In the genomic region with DNA sequence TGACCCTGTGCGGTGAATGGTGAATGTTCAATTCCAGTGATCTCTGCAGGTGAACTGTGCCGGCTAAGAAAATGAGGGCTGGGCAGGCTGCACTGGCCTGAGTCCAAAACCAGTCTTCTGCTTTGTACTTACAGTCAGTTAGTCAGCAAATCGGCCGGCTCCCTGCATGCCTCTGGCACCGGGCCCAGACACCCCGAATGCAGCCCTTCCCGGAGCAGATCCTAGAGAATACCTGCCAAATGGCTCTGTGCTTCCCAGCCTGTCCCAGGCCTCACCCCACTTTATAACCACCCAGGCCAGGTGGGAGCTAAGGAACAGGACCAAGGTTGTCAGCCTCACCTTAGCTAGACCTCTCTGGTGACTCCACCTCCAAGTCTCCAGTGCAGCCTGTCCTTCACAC, we compare ENCODE assay signal across 8 mouse cellular contexts. TPM values are rescaled to one million over a fixed set of nuclear protein-coding genes. Genes with fewer than 3 reads are reported as not detected.
DNase-seq lines count a peak whose midpoint lies in the region; ATAC-seq and TF ChIP-seq lines count a peak whose summit lies in the region.

No protein-coding gene starts in this region.

- H3K9ac ChIP-seq in kidney, embryonic 15.5 days = no peak overlapping the region
- H3K9ac ChIP-seq in embryonic facial prominence, embryonic 15.5 days = no peak overlapping the region
- no peak overlapping the region for H3K9ac ChIP-seq in intestine, embryonic 16.5 days (ENCODE audit: low read depth, low read length)
- no peak overlapping the region; the same call in 1 of the 2 replicates for H3K9ac ChIP-seq in liver, postnatal 0 days (replicated peaks)
- H3K9ac ChIP-seq in stomach, embryonic 14.5 days (replicated peaks; ENCODE audit: low read depth, low read length) = no peak overlapping the region

- TF ChIP-seq EP300 in liver, postnatal 0 days (IDR thresholded peaks at IDR 0.05; ENCODE audit: low read depth) = no peak

- H3K4me2 ChIP-seq in kidney, embryonic 15.5 days = no peak overlapping the region
- no peak overlapping the region for H3K4me2 ChIP-seq in embryonic facial prominence, embryonic 15.5 days (replicated peaks)
- no peak overlapping the region for H3K4me2 ChIP-seq in intestine, embryonic 16.5 days (ENCODE audit: low read depth, low read length)
- H3K4me2 ChIP-seq in liver, postnatal 0 days (ENCODE audit: low read depth, low read length) = no peak overlapping the region; the same call in 1 of the 2 replicates
- H3K4me2 ChIP-seq in stomach, embryonic 14.5 days (replicated peaks; ENCODE audit: low read depth, low read length) = no peak overlapping the region

- H3K4me3 ChIP-seq in kidney, embryonic 15.5 days (replicated peaks) = no peak overlapping the region
- no peak overlapping the region for H3K4me3 ChIP-seq in embryonic facial prominence, embryonic 15.5 days (replicated peaks)
- H3K4me3 ChIP-seq in intestine, embryonic 16.5 days (ENCODE audit: low read length) = no peak overlapping the region
- H3K4me3 ChIP-seq in liver, postnatal 0 days (ENCODE audit: low read depth, low read length) = no peak overlapping the region
- H3K4me3 ChIP-seq in stomach, embryonic 14.5 days (ENCODE audit: low read depth, low read length) = no peak overlapping the region

- peak; percentile 87 for DNase-seq in kidney, adult 11 months
- DNase-seq in adrenal gland, adult (ENCODE audit: inconsistent age in 2 of 2, low spot score in 1 of 2) = peak; percentile 83 to 87
- peak; percentile 56 for DNase-seq in liver, postnatal 0 days

- 33% methylated on average over 7 of the region's 7 CpGs for WGBS in kidney, embryonic 15.5 days
- WGBS in embryonic facial prominence, embryonic 15.5 days = 22% methylated on average over 7 of the region's 7 CpGs
- 15% methylated on average over 7 of the region's 7 CpGs for WGBS in intestine, embryonic 16.5 days
- 28% methylated on average over 7 of the region's 7 CpGs for WGBS in liver, postnatal 0 days (ENCODE audit: insufficient replicate concordance)
- 7% methylated on average over 7 of the region's 7 CpGs for WGBS in stomach, embryonic 14.5 days

- no peaks in the 10 kb centered on the region for H3K9me3 ChIP-seq in kidney, embryonic 15.5 days (replicated peaks)
- H3K9me3 ChIP-seq in embryonic facial prominence, embryonic 15.5 days (replicated peaks) = no peaks in the 10 kb centered on the region
- no peaks in the 10 kb centered on the region for H3K9me3 ChIP-seq in intestine, embryonic 16.5 days (ENCODE audit: control insufficient read depth, low read length)
- no peaks in the 10 kb centered on the region for H3K9me3 ChIP-seq in liver, postnatal 0 days (ENCODE audit: low read length)
- no peaks in the 10 kb centered on the region for H3K9me3 ChIP-seq in stomach, embryonic 14.5 days (ENCODE audit: control insufficient read depth, low read depth, low read length)

- no peak for TF ChIP-seq CTCF in liver, postnatal 0 days (IDR thresholded peaks at IDR 0.05; ENCODE audit: low read depth)

- no peak overlapping the region for H3K27ac ChIP-seq in kidney, embryonic 15.5 days
- 0 out of 2 replicates have a peak overlapping the region, but pooled peaks have one; percentile 28 for H3K27ac ChIP-seq in embryonic facial prominence, embryonic 15.5 days (replicated peaks)
- peak overlapping the region; percentile 47 for H3K27ac ChIP-seq in intestine, embryonic 16.5 days (ENCODE audit: low read length)
- H3K27ac ChIP-seq in liver, postnatal 0 days (ENCODE audit: low read depth) = no peak overlapping the region
- no peak overlapping the region for H3K27ac ChIP-seq in stomach, embryonic 14.5 days (ENCODE audit: low read length)

- peaks cover 8% of the 10 kb centered on the region; the same call in 1 of the 2 replicates for H3K27me3 ChIP-seq in kidney, embryonic 15.5 days
- H3K27me3 ChIP-seq in embryonic facial prominence, embryonic 15.5 days = no peaks in the 10 kb centered on the region
- H3K27me3 ChIP-seq in intestine, embryonic 16.5 days (replicated peaks; ENCODE audit: control insufficient read depth, insufficient read depth, low read length) = no peaks in the 10 kb centered on the region
- peaks cover 5% of the 10 kb centered on the region; the same call in 1 of the 2 replicates for H3K27me3 ChIP-seq in liver, postnatal 0 days (ENCODE audit: insufficient read depth, low read length)
- H3K27me3 ChIP-seq in stomach, embryonic 14.5 days (ENCODE audit: control insufficient read depth, insufficient read depth, low read length) = no peaks in the 10 kb centered on the region

- peaks cover 33% of the 10 kb centered on the region for H3K4me1 ChIP-seq in kidney, embryonic 15.5 days
- H3K4me1 ChIP-seq in embryonic facial prominence, embryonic 15.5 days = peaks cover 36% of the 10 kb centered on the region
- H3K4me1 ChIP-seq in intestine, embryonic 16.5 days (ENCODE audit: control insufficient read depth, insufficient read depth, low read length) = peaks cover 23% of the 10 kb centered on the region
- H3K4me1 ChIP-seq in liver, postnatal 0 days (ENCODE audit: insufficient read depth) = peaks cover 9% of the 10 kb centered on the region
- peaks cover 24% of the 10 kb centered on the region for H3K4me1 ChIP-seq in stomach, embryonic 14.5 days (ENCODE audit: control insufficient read depth, insufficient read depth, low read length)

- no peaks in the 10 kb centered on the region for H3K36me3 ChIP-seq in kidney, embryonic 15.5 days
- H3K36me3 ChIP-seq in embryonic facial prominence, embryonic 15.5 days = no peaks in the 10 kb centered on the region
- no peaks in the 10 kb centered on the region for H3K36me3 ChIP-seq in intestine, embryonic 16.5 days (ENCODE audit: control insufficient read depth, insufficient read depth, low read length)
- no peaks in the 10 kb centered on the region for H3K36me3 ChIP-seq in liver, postnatal 0 days (replicated peaks; ENCODE audit: insufficient read depth, low read length)
- H3K36me3 ChIP-seq in stomach, embryonic 14.5 days (ENCODE audit: control insufficient read depth, insufficient read depth, low read length) = no peaks in the 10 kb centered on the region

- ATAC-seq in kidney, embryonic 15.5 days (replicated peaks; ENCODE audit: low FRiP score) = no peak
- no peak for ATAC-seq in embryonic facial prominence, embryonic 15.5 days (ENCODE audit: insufficient number of reproducible peaks, low FRiP score, low TSS enrichment, low read depth)
- ATAC-seq in intestine, embryonic 16.5 days = peak; percentile 88
- no peak for ATAC-seq in liver, postnatal 0 days
- ATAC-seq in stomach, embryonic 14.5 days (ENCODE audit: insufficient number of reproducible peaks, insufficient read depth, low FRiP score, low read depth) = peak; percentile 35; the same call in 1 of the 2 replicates
- no peak for ATAC-seq in granulocyte monocyte progenitor cell, adult 5-6 weeks (replicated peaks; ENCODE audit: poor library complexity, severe bottlenecking)

RNA-seq across cellular contexts. Expression of a gene that starts 17.0 kb away (rescaled TPM):
- polyA plus RNA-seq in kidney, embryonic 15.5 days (2015; fragmentation: Nextera tagmentation; extraction: Ambion mirVana) = 0.08 TPM in 1 of 2 replicates, not detected in the other
- polyA plus RNA-seq in embryonic facial prominence, embryonic 15.5 days (2015; fragmentation: Nextera tagmentation; extraction: Ambion mirVana) = 0.12 TPM in 1 of 2 replicates, not detected in the other
- polyA plus RNA-seq in intestine, embryonic 16.5 days (2015; fragmentation: Nextera tagmentation; extraction: Ambion mirVana) = 0.23 and 0.28 TPM in 2 replicates
- polyA plus RNA-seq in liver, postnatal 0 days (2015; fragmentation: Nextera tagmentation; extraction: Ambion mirVana) = not detected in 2 replicates
- polyA plus RNA-seq in stomach, embryonic 14.5 days (2014; fragmentation: Nextera tagmentation; extraction: Ambion mirVana) = 0.32 and 0.61 TPM in 2 replicates
- not detected in 2 replicates for total RNA-seq in granulocyte monocyte progenitor cell, adult 5-6 weeks (2014; fragmentation: Nextera tagmentation)
- total RNA-seq in granulocyte monocyte progenitor cell, adult 5-6 weeks (2017) = not detected in 2 replicates

RNA-seq across cellular contexts. Expression of a gene that starts 26.4 kb away (rescaled TPM):
- polyA plus RNA-seq in kidney, embryonic 15.5 days (2015; fragmentation: Nextera tagmentation; extraction: Ambion mirVana) = 20.9 and 22.7 TPM in 2 replicates
- polyA plus RNA-seq in embryonic facial prominence, embryonic 15.5 days (2015; fragmentation: Nextera tagmentation; extraction: Ambion mirVana) = 20.3 and 23.2 TPM in 2 replicates
- polyA plus RNA-seq in intestine, embryonic 16.5 days (2015; fragmentation: Nextera tagmentation; extraction: Ambion mirVana) = 7.9 and 9.5 TPM in 2 replicates
- polyA plus RNA-seq in liver, postnatal 0 days (2015; fragmentation: Nextera tagmentation; extraction: Ambion mirVana) = 4.4 and 4.7 TPM in 2 replicates
- 20.9 and 22.3 TPM in 2 replicates for polyA plus RNA-seq in stomach, embryonic 14.5 days (2014; fragmentation: Nextera tagmentation; extraction: Ambion mirVana)
- 23.5 and 32.3 TPM in 2 replicates for total RNA-seq in granulocyte monocyte progenitor cell, adult 5-6 weeks (2014; fragmentation: Nextera tagmentation)
- 18.5 and 19.9 TPM in 2 replicates for total RNA-seq in granulocyte monocyte progenitor cell, adult 5-6 weeks (2017)

RNA-seq across cellular contexts. Expression of a gene that starts 47.9 kb away (rescaled TPM):
- 0.06 and 0.10 TPM in 2 replicates for polyA plus RNA-seq in kidney, embryonic 15.5 days (2015; fragmentation: Nextera tagmentation; extraction: Ambion mirVana)
- polyA plus RNA-seq in embryonic facial prominence, embryonic 15.5 days (2015; fragmentation: Nextera tagmentation; extraction: Ambion mirVana) = 0.16 and 0.28 TPM in 2 replicates
- polyA plus RNA-seq in intestine, embryonic 16.5 days (2015; fragmentation: Nextera tagmentation; extraction: Ambion mirVana) = 0.60 and 0.92 TPM in 2 replicates
- polyA plus RNA-seq in liver, postnatal 0 days (2015; fragmentation: Nextera tagmentation; extraction: Ambion mirVana) = not detected in 2 replicates
- 0.77 and 1.3 TPM in 2 replicates for polyA plus RNA-seq in stomach, embryonic 14.5 days (2014; fragmentation: Nextera tagmentation; extraction: Ambion mirVana)
- not detected in 2 replicates for total RNA-seq in granulocyte monocyte progenitor cell, adult 5-6 weeks (2014; fragmentation: Nextera tagmentation)
- total RNA-seq in granulocyte monocyte progenitor cell, adult 5-6 weeks (2017) = not detected in 2 replicates

Comparison
In these comparisons a context has a peak if more than half of its experiments do, and no peak if none do; other contexts are left out.
1. ATAC-seq: peak in intestine, embryonic 16.5 days (single experiment) and stomach, embryonic 14.5 days (single experiment); none in kidney, embryonic 15.5 days (single experiment), embryonic facial prominence, embryonic 15.5 days (single experiment), liver, postnatal 0 days (single experiment) and granulocyte monocyte progenitor cell, adult 5-6 weeks (single experiment).
2. H3K27ac ChIP-seq: peak in embryonic facial prominence, embryonic 15.5 days (single experiment) and intestine, embryonic 16.5 days (single experiment); none in kidney, embryonic 15.5 days (single experiment), liver, postnatal 0 days (single experiment) and stomach, embryonic 14.5 days (single experiment).
3. Peak in every context shown above with its lines, with median percentiles within 50 percentile points of each other: DNase-seq.